Mouse (Mus musculus) stomach, postnatal 0 days (tissue): ENCODE data around the gene Gas7.

Experiments
- CTCF ChIP-seq: IDR thresholded peaks from 2 replicates; pipeline ENCODE4 v1.5.1; 2016; ENCODE audit warnings: antibody characterized with exemption, low read depth, mild to moderate bottlenecking, moderate library complexity
- EP300 ChIP-seq: optimal IDR thresholded peaks from 2 replicates; pipeline ENCODE3; 2016; ENCODE audit warnings: antibody characterized with exemption

GRCm38 (mm10) chr11:67489647-67490175 is 34.5 kb downstream of the Gas7 start:
- no peak for TF ChIP-seq CTCF
- no peak for TF ChIP-seq EP300
